Comparison of ENCODE assay signal across 1 mouse cellular context in the genomic region with DNA sequence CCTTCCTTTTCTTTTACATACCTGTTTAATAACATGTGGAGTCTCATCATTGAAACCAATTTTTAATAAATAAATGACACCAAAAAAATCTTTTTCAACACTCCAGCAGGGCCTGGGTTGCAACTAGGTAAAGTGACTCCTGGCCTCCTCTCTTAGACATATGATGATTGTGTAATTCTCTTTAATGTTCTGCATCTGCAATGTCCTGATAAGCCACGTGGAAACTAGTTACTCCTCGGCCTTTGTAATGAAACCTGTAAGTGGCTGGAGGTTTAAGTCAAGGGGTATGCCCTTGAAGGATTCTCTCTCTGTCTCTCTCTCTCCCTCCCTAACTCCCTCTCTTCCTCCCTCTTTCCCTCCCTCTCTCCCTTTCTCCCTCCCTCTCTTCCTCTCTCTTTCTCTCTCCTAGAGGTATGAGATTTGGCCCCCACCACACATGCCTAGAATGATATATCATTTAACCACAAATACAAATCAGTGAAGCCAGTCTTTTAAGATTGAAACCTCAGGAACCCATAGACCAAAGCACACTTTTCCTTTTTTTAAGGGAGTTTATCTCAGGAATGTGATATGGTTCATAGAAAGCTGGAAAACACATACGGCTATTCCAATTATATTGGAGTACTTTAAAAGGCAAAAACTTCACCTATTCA.
TF ChIP-seq lines count a peak whose summit lies in the region.

No protein-coding gene starts in this region.

TF ChIP-seq in MEL, 35 proteins besides CTCF, POLR2A, EP300 and RAD21:
- peak; percentile 72 for TF ChIP-seq TAL1 (IDR thresholded peaks at IDR 0.05; ENCODE audit: low read length)
- TF ChIP-seq JUND (IDR thresholded peaks at IDR 0.05; ENCODE audit: low read depth, low read length) = no peak
- TF ChIP-seq E2F4 (IDR thresholded peaks at IDR 0.05; ENCODE audit: borderline replicate concordance, low read depth, low read length) = no peak
- no peak for TF ChIP-seq NRF1 (IDR thresholded peaks at IDR 0.05; ENCODE audit: insufficient read depth, low read depth, low read length, poor library complexity, severe bottlenecking)
- no peak for TF ChIP-seq MAZ (IDR thresholded peaks at IDR 0.05; ENCODE audit: low read depth, low read length)
- TF ChIP-seq GATA1 (IDR thresholded peaks at IDR 0.05; ENCODE audit: low read depth, low read length) = 0 out of 2 replicates have a peak, but pooled peaks have one; percentile 31
- peak; percentile 75 for TF ChIP-seq MAX (IDR thresholded peaks at IDR 0.05; ENCODE audit: low read length)
- TF ChIP-seq MYC (IDR thresholded peaks at IDR 0.05; ENCODE audit: low read depth, low read length) = peak; percentile 66; the same call in 1 of the 2 replicates
- peak; percentile 45; the same call in 1 of the 2 replicates for TF ChIP-seq TCF12 (IDR thresholded peaks at IDR 0.05; ENCODE audit: low read depth, low read length)
- no peak for TF ChIP-seq POLR2AphosphoS2 (IDR thresholded peaks at IDR 0.05; ENCODE audit: low read length)
- TF ChIP-seq KAT2A (conservative IDR thresholded peaks at IDR 0.05; ENCODE audit: low read depth, low read length) = no peak
- peak; percentile 72 for TF ChIP-seq MXI1 (IDR thresholded peaks at IDR 0.05; ENCODE audit: low read depth, low read length)
- peak; percentile 92 for TF ChIP-seq RCOR1 (IDR thresholded peaks at IDR 0.05; ENCODE audit: low read depth, low read length)
- no peak for TF ChIP-seq USF1 (IDR thresholded peaks at IDR 0.05; ENCODE audit: low read depth, low read length)
TF ChIP-seq in MEL: peak in this region for 7.
